Mouse (Mus musculus): Measurements from ENCODE around the gene C1qc. TPM values are rescaled to one million over a fixed set of nuclear protein-coding genes. Genes with fewer than 3 reads are reported as not detected.

Gene C1qc
- total RNA-seq, 2 experiments from 2014 or later: 37.0 to 49.0 TPM

- no peak for DNase-seq (ENCODE audit: low spot score in 2 of 2)
Observed at GRCm38 (mm10) chr4:136898084-136898598, 5.3 kb upstream of the C1qc start.

- DNase-seq (ENCODE audit: low spot score in 2 of 2): no peak
Observed at GRCm38 (mm10) chr4:136896461-136896860, 3.6 kb upstream of the C1qc start.

- no peak for DNase-seq (ENCODE audit: low spot score in 2 of 2)
Observed at GRCm38 (mm10) chr4:136895861-136896260, 3.0 kb upstream of the C1qc start.

- DNase-seq (ENCODE audit: low spot score in 2 of 2): no peak
Observed at GRCm38 (mm10) chr4:136894821-136895220, 2.0 kb upstream of the C1qc start.

GRCm38 (mm10) chr4:136893691-136894543 lies 1.1 kb upstream of the C1qc start:
- DNase-seq (ENCODE audit: low spot score in 2 of 2): no peak

- DNase-seq (ENCODE audit: low spot score in 2 of 2): no peak
Observed at GRCm38 (mm10) chr4:136892371-136892770, 494 bp downstream of the C1qc start.

- no peak for DNase-seq (ENCODE audit: low spot score in 2 of 2)
Observed at GRCm38 (mm10) chr4:136891115-136891514, 1.8 kb downstream of the C1qc start.

- no peak for DNase-seq (ENCODE audit: low spot score in 2 of 2)
Observed at GRCm38 (mm10) chr4:136889981-136890380, 2.9 kb downstream of the C1qc start.

GRCm38 (mm10) chr4:136887714-136888113 lies 5.2 kb downstream of the C1qc start:
- DNase-seq (ENCODE audit: low spot score in 2 of 2): no peak

- DNase-seq (ENCODE audit: low spot score in 2 of 2): no peak
Observed at GRCm38 (mm10) chr4:136886101-136886500, 6.8 kb downstream of the C1qc start, which contains the start of gene C1qb. C1qb (minus strand) TSS chr4:136886187.

- DNase-seq (ENCODE audit: low spot score in 2 of 2): no peak
Observed at GRCm38 (mm10) chr4:136878601-136879000, 14.3 kb downstream of the C1qc start.

GRCm38 (mm10) chr4:136878171-136878570 lies 14.7 kb downstream of the C1qc start:
- no peak for DNase-seq (ENCODE audit: low spot score in 2 of 2)

GRCm38 (mm10) chr4:136876971-136877370 lies 15.9 kb downstream of the C1qc start:
- peak in 1 of 2 experiments; percentile 37 for DNase-seq (ENCODE audit: low spot score in 2 of 2)

GRCm38 (mm10) chr4:136875012-136875411 lies 17.9 kb downstream of the C1qc start:
- no peak for DNase-seq (ENCODE audit: low spot score in 2 of 2)

GRCm38 (mm10) chr4:136868371-136868770 lies 24.5 kb downstream of the C1qc start:
- DNase-seq (ENCODE audit: low spot score in 2 of 2): no peak

- DNase-seq (ENCODE audit: low spot score in 2 of 2): no peak
Observed at GRCm38 (mm10) chr4:136867690-136868345, 25.0 kb downstream of the C1qc start.

GRCm38 (mm10) chr4:136865531-136865930 lies 27.3 kb downstream of the C1qc start:
- DNase-seq (ENCODE audit: low spot score in 2 of 2): no peak

- no peak for DNase-seq (ENCODE audit: low spot score in 2 of 2)
Observed at GRCm38 (mm10) chr4:136864751-136865470, 28.0 kb downstream of the C1qc start.

GRCm38 (mm10) chr4:136863517-136863916 lies 29.3 kb downstream of the C1qc start:
- DNase-seq (ENCODE audit: low spot score in 2 of 2): no peak

GRCm38 (mm10) chr4:136862411-136862810 lies 30.5 kb downstream of the C1qc start:
- no peak for DNase-seq (ENCODE audit: low spot score in 2 of 2)

- no peak for DNase-seq (ENCODE audit: low spot score in 2 of 2)
Observed at GRCm38 (mm10) chr4:136861806-136862205, 31.1 kb downstream of the C1qc start.
